Mouse (Mus musculus) intestine, postnatal 0 days (tissue): ENCODE measurements at regions not wholly inside any gene's neighbourhood (a gene's known extent, or its start where the extent isn't known, plus 50 kb on each side); places are given as distances from the start of the nearest gene placed in this dataset. TPM values are rescaled to one million over a fixed set of nuclear protein-coding genes. Genes with fewer than 3 reads are reported as not detected.

Experiments
- ATAC-seq: fragments of 200-750 bp; cut with Nextera tagmentation; 2 replicates; pipeline ENCODE4 v1.8.0; 2017; ENCODE audit warnings: mild to moderate bottlenecking, moderate TSS enrichment, moderate library complexity
- H3K27ac ChIP-seq: fragments of 300-500 bp; sonication (generic); 2 replicates; pipeline ENCODE4 v1.5.1; 2014; ENCODE audit warnings: mild to moderate bottlenecking, low read depth, low read length, moderate library complexity
- H3K27me3 ChIP-seq: fragments of 300-500 bp; sonication (generic); replicated peaks from 2 replicates; pipeline ENCODE4 v1.6.1; 2014; ENCODE audit warnings: low read length, mixed read lengths; ENCODE audit not compliant: control insufficient read depth, insufficient read depth
- H3K36me3 ChIP-seq: fragments of 300-500 bp; sonication (generic); 2 replicates; pipeline ENCODE4 v1.6.1; 2014; ENCODE audit warnings: mild to moderate bottlenecking, moderate library complexity; ENCODE audit not compliant: control insufficient read depth, insufficient read depth
- H3K4me1 ChIP-seq: fragments of 300-500 bp; sonication (generic); replicated peaks from 2 replicates; pipeline ENCODE4 v1.6.1; 2014; ENCODE audit warnings: antibody characterized with exemption, low read length, mixed read lengths; ENCODE audit not compliant: control insufficient read depth, insufficient read depth
- H3K4me2 ChIP-seq: fragments of 300-500 bp; sonication (generic); replicated peaks from 2 replicates; pipeline ENCODE4 v1.6.1; 2014; ENCODE audit warnings: low read depth, mild to moderate bottlenecking, moderate library complexity
- H3K4me3 ChIP-seq: fragments of 300-500 bp; sonication (generic); 2 replicates; pipeline ENCODE4 v1.5.1; 2014; ENCODE audit warnings: low read depth, low read length
- H3K9ac ChIP-seq: fragments of 300-500 bp; sonication (generic); 2 replicates; pipeline ENCODE4 v1.6.1; 2014; ENCODE audit warnings: mild to moderate bottlenecking, low read depth, low read length
- H3K9me3 ChIP-seq: fragments of 300-500 bp; sonication (generic); 2 replicates; pipeline ENCODE4 v1.6.1; 2016; ENCODE audit warnings: mixed run types; ENCODE audit not compliant: control insufficient read depth
- CTCF ChIP-seq: sonication (generic); IDR thresholded peaks from 2 replicates; pipeline ENCODE4 v1.5.1; 2016; ENCODE audit warnings: low read depth, mild to moderate bottlenecking, control low read depth, antibody characterized with exemption, moderate library complexity
- WGBS: fragments of 180-500 bp; shearing (Covaris S2); extraction: QIAGEN DNeasy Blood & Tissue Kit; methylation state at CpG from one replicate; pipeline ENCODE4 v1.1.7; 2014; 5-methylcytosine and 5-hydroxymethylcytosine counted together
- microRNA-seq: library from miRNA; unstranded; fragments of <30 nt; microRNA quantifications from one replicate; pipeline ENCODE4, GENCODE M21; 2016

GRCm38 (mm10) chr8:34233705-34234104 lies 122.2 kb upstream of the Gm10131 start:
- Histone ChIP-seq H3K4me1 (no peaks in the 10 kb centered on the region), H3K9ac (no peak overlapping the region), H3K36me3 (no peaks in the 10 kb centered on the region), H3K27ac (no peak overlapping the region), H3K4me3 (no peak overlapping the region), H3K4me2 (no peak overlapping the region), H3K9me3 (no peaks in the 10 kb centered on the region), H3K27me3 (no peaks in the 10 kb centered on the region)
- TF ChIP-seq CTCF: no peak
- WGBS: 80% methylated on average over 4 of the region's 4 CpGs
- ATAC-seq: no peak

DNA sequence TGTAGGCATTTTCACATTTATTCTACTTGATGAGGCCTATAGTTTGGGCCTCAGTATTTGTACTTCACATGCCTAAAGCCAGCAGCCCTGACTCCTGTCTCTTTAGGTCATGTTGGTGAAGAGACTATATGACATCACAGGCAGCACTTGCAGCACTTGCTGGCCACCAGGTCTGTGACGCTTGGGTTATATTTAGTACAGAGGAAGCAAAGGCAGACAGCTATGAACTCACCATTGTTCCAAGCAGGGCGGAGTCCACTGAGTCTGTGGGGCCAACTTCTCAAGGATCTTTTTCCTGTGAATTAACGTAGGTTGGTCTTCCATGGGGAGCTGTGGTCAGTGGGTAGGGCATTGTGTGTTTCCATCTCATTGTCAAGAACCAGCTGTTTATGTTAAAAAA lies 117.9 kb upstream of the Gm10131 start:
- no peak for TF ChIP-seq CTCF
- Histone ChIP-seq H3K4me2 (no peak overlapping the region), H3K9me3 (no peaks in the 10 kb centered on the region), H3K36me3 (no peaks in the 10 kb centered on the region), H3K4me3 (no peak overlapping the region), H3K27ac (no peak overlapping the region), H3K4me1 (no peaks in the 10 kb centered on the region), H3K27me3 (no peaks in the 10 kb centered on the region), H3K9ac (no peak overlapping the region)
- no peak for ATAC-seq
- 54% methylated on average over 3 of the region's 3 CpGs for WGBS

- H3K9ac ChIP-seq: no peak overlapping the region
- no peak overlapping the region for H3K27ac ChIP-seq
- ATAC-seq: no peak
- H3K27me3 ChIP-seq: no peaks in the 10 kb centered on the region
- H3K4me3 ChIP-seq: no peak overlapping the region
- WGBS: 57% methylated on average over 17 of the region's 17 CpGs
- no peak for TF ChIP-seq CTCF
- H3K9me3 ChIP-seq: no peaks in the 10 kb centered on the region
- H3K4me2 ChIP-seq: no peak overlapping the region
- no peaks in the 10 kb centered on the region for H3K4me1 ChIP-seq
- no peaks in the 10 kb centered on the region for H3K36me3 ChIP-seq
Measured at GRCm38 (mm10) chr8:34225011-34225890, 113.7 kb upstream of the Gm10131 start.

GRCm38 (mm10) chr8:34222187-34222586 lies 110.7 kb upstream of the Gm10131 start:
- no peak overlapping the region for H3K4me2 ChIP-seq
- WGBS: 87% methylated on average over 6 of the region's 6 CpGs
- H3K36me3 ChIP-seq: no peaks in the 10 kb centered on the region
- H3K27ac ChIP-seq: no peak overlapping the region
- no peak overlapping the region for H3K9ac ChIP-seq
- no peak overlapping the region for H3K4me3 ChIP-seq
- H3K9me3 ChIP-seq: no peaks in the 10 kb centered on the region
- no peak for ATAC-seq
- no peak for TF ChIP-seq CTCF
- no peaks in the 10 kb centered on the region for H3K4me1 ChIP-seq
- H3K27me3 ChIP-seq: no peaks in the 10 kb centered on the region

Small RNAs in the stretch of these regions (microRNA-seq; reads per million reads assigned to microRNA genes)
- not detected for gene Gm23177
